Mouse (Mus musculus) layer of hippocampus, postnatal 36 days (tissue): ENCODE data around the gene Dok1. TPM values are rescaled to one million over a fixed set of nuclear protein-coding genes. Genes with fewer than 3 reads are reported as not detected.

ENCODE experiments used
- DNase-seq, 2 experiments: peaks; one replicate each; pipeline ENCODE4 v3.0.0; 2022
- total RNA-seq, 2 experiments: library from RNA; stranded (reverse); gene quantifications; 2 replicates each; pipeline ENCODE4 v1.2.3; 2021

The Dok1 gene
- total RNA-seq, 2 experiments from 2014 or later, result 2.5 to 2.6 TPM

- DNase-seq, result no peak
These were observed 11.5 kb upstream of the Dok1 start for GRCm38 (mm10) chr6:83044742-83045141.

- no peak for DNase-seq
These were observed 10.7 kb upstream of the Dok1 start for GRCm38 (mm10) chr6:83043993-83044392.

- no peak for DNase-seq
These were observed 10.3 kb upstream of the Dok1 start for GRCm38 (mm10) chr6:83043561-83043960.

GRCm38 (mm10) chr6:83040601-83041000 is 7.3 kb upstream of the Dok1 start:
- DNase-seq, result no peak

GRCm38 (mm10) chr6:83038496-83039012 is 5.3 kb upstream of the Dok1 start:
- DNase-seq, result peak; percentile 85

- DNase-seq, result no peak
These were observed 3.9 kb upstream of the Dok1 start for GRCm38 (mm10) chr6:83037188-83037587.

- no peak for DNase-seq
These were observed 1.3 kb upstream of the Dok1 start for GRCm38 (mm10) chr6:83034463-83035055.

- no peak for DNase-seq
These were observed 491 bp downstream of the Dok1 start for GRCm38 (mm10) chr6:83032769-83033191.

GRCm38 (mm10) chr6:83031921-83032590 is 1.2 kb downstream of the Dok1 start:
- DNase-seq, result no peak

GRCm38 (mm10) chr6:83031111-83031510 is 2.2 kb downstream of the Dok1 start:
- DNase-seq, result no peak

GRCm38 (mm10) chr6:83029777-83030176 is 3.5 kb downstream of the Dok1 start:
- DNase-seq, result no peak

- DNase-seq, result no peak
These were observed 5.6 kb downstream of the Dok1 start for GRCm38 (mm10) chr6:83027706-83028105.

GRCm38 (mm10) chr6:83027293-83027692 is 6.0 kb downstream of the Dok1 start:
- no peak for DNase-seq

GRCm38 (mm10) chr6:83025221-83025620 is 8.1 kb downstream of the Dok1 start:
- DNase-seq, result no peak

- no peak for DNase-seq
These were observed 8.8 kb downstream of the Dok1 start for GRCm38 (mm10) chr6:83024421-83024820.

- DNase-seq, result no peak
These were observed 9.5 kb downstream of the Dok1 start for GRCm38 (mm10) chr6:83023786-83024185.

- no peak for DNase-seq
These were observed 10.3 kb downstream of the Dok1 start for GRCm38 (mm10) chr6:83023008-83023407.

GRCm38 (mm10) chr6:83020836-83021593 is 12.3 kb downstream of the Dok1 start:
- no peak for DNase-seq

GRCm38 (mm10) chr6:83020121-83020520 is 13.2 kb downstream of the Dok1 start:
- no peak for DNase-seq

GRCm38 (mm10) chr6:83019044-83019443 is 14.2 kb downstream of the Dok1 start:
- no peak for DNase-seq

GRCm38 (mm10) chr6:83017190-83017589 is 16.1 kb downstream of the Dok1 start:
- no peak for DNase-seq

- no peak for DNase-seq
These were observed 17.5 kb downstream of the Dok1 start for GRCm38 (mm10) chr6:83015749-83016148.
